Mouse (Mus musculus): ENCODE measurements around the gene Car11.
A peak's percentile ranks its signal among the peaks of the same experiment; 100 is the strongest.
"Not testable (repeated sequence)": the region's sequence is repeated elsewhere in the genome, so short reads cannot be mapped to it uniquely, and the experiment has no call there.

Gene Car11

GRCm38 (mm10) chr7:45699523-45700141 lies at the start of gene Car11:
TSS of gene Car11 (plus strand) at chr7:45699843.
- no peak for DNase-seq

GRCm38 (mm10) chr7:45650484-45650883 lies 49.2 kb upstream of the Car11 start:
- not testable (repeated sequence) for DNase-seq

GRCm38 (mm10) chr7:45654424-45655047 lies 45.1 kb upstream of the Car11 start:
- peak in 1 of 2 experiments; percentile 41 for DNase-seq

GRCm38 (mm10) chr7:45660746-45661478 lies 38.7 kb upstream of the Car11 start:
- DNase-seq, result no peak

GRCm38 (mm10) chr7:45661702-45662101 lies 37.9 kb upstream of the Car11 start:
- DNase-seq, result not testable (repeated sequence)

GRCm38 (mm10) chr7:45665303-45666138 lies 34.1 kb upstream of the Car11 start:
- DNase-seq, result no peak

- DNase-seq, result no peak
These were observed 33.5 kb upstream of the Car11 start, which contains the start of gene Fut2 for GRCm38 (mm10) chr7:45666161-45666560. TSS of gene Fut2 (minus strand) at chr7:45666394.

- DNase-seq, result no peak
These were observed 31.9 kb upstream of the Car11 start for GRCm38 (mm10) chr7:45667761-45668160.

GRCm38 (mm10) chr7:45668921-45669320 lies 30.7 kb upstream of the Car11 start:
- no peak for DNase-seq

GRCm38 (mm10) chr7:45677627-45678295 lies 21.9 kb upstream of the Car11 start:
- DNase-seq, result no peak

- DNase-seq, result no peak
These were observed 21.1 kb upstream of the Car11 start for GRCm38 (mm10) chr7:45678513-45678912.

GRCm38 (mm10) chr7:45679966-45680621 lies 19.5 kb upstream of the Car11 start:
- peak in 1 of 2 experiments; percentile 56 for DNase-seq

GRCm38 (mm10) chr7:45681046-45681736 lies 18.5 kb upstream of the Car11 start:
- no peak for DNase-seq

GRCm38 (mm10) chr7:45682144-45683126 lies 17.2 kb upstream of the Car11 start:
- DNase-seq, result peak; percentile 96 to 97

- no peak for DNase-seq
These were observed 16.1 kb upstream of the Car11 start, which contains the start of gene Ntn5 for GRCm38 (mm10) chr7:45683396-45684050. TSS of gene Ntn5 (plus strand) at chr7:45684022.

- DNase-seq, result no peak
These were observed 13.8 kb upstream of the Car11 start for GRCm38 (mm10) chr7:45685811-45686210.

- DNase-seq, result no peak
These were observed 12.8 kb upstream of the Car11 start for GRCm38 (mm10) chr7:45686841-45687240.

- DNase-seq, result no peak
These were observed 10.5 kb upstream of the Car11 start for GRCm38 (mm10) chr7:45689099-45689498.

- DNase-seq, result no peak
These were observed 9.8 kb upstream of the Car11 start for GRCm38 (mm10) chr7:45689800-45690199.

Measured in kidney, postnatal 4 days (tissue).